Mouse (Mus musculus) embryonic facial prominence, embryonic 15.5 days (tissue): ENCODE results near the gene Ppm1k. TPM values are rescaled to one million over a fixed set of nuclear protein-coding genes. Genes with fewer than 3 reads are reported as not detected.
"Not testable (repeated sequence)": the region's sequence is repeated elsewhere in the genome, so short reads cannot be mapped to it uniquely, and the experiment has no call there.

Experiments used
- ATAC-seq: fragments of 200-750 bp; cut with Nextera tagmentation; 2 replicates; pipeline ENCODE4 v1.8.0; 2017; ENCODE audit warnings: low read depth, moderate TSS enrichment; ENCODE audit not compliant: insufficient number of reproducible peaks, low FRiP score, low TSS enrichment
- H3K27ac ChIP-seq: fragments of 300-500 bp; sonication (generic); replicated peaks from 2 replicates; pipeline ENCODE4 v1.5.1; 2015; ENCODE audit warnings: mild to moderate bottlenecking, inconsistent platforms
- H3K27me3 ChIP-seq: fragments of 300-500 bp; sonication (generic); 2 replicates; pipeline ENCODE4 v1.6.1; 2015; ENCODE audit warnings: inconsistent platforms
- H3K36me3 ChIP-seq: fragments of 300-500 bp; sonication (generic); 2 replicates; pipeline ENCODE4 v1.6.1; 2015; ENCODE audit warnings: mild to moderate bottlenecking, inconsistent platforms
- H3K4me1 ChIP-seq: fragments of 300-500 bp; sonication (generic); 2 replicates; pipeline ENCODE4 v1.6.1; 2015; ENCODE audit warnings: inconsistent platforms
- H3K4me2 ChIP-seq: fragments of 300-500 bp; sonication (generic); replicated peaks from 2 replicates; pipeline ENCODE4 v1.6.1; 2015; ENCODE audit warnings: mild to moderate bottlenecking, inconsistent platforms
- H3K4me3 ChIP-seq: fragments of 300-500 bp; sonication (generic); replicated peaks from 2 replicates; pipeline ENCODE4 v1.5.1; 2015; ENCODE audit warnings: mild to moderate bottlenecking, inconsistent platforms
- H3K9ac ChIP-seq: fragments of 300-500 bp; sonication (generic); 2 replicates; pipeline ENCODE4 v1.6.1; 2015; ENCODE audit warnings: inconsistent platforms
- H3K9me3 ChIP-seq: fragments of 300-500 bp; sonication (generic); replicated peaks from 2 replicates; pipeline ENCODE4 v1.6.1; 2016; ENCODE audit warnings: inconsistent platforms
- WGBS: fragments of 180-500 bp; shearing (Covaris S2); methylation state at CpG from one replicate; pipeline ENCODE4 v1.1.7; 2015; 5-methylcytosine and 5-hydroxymethylcytosine counted together
- polyA plus RNA-seq: library from polyadenylated mRNA; unstranded; fragments of >200 nt; fragmentation: Nextera tagmentation; extraction: Ambion mirVana; gene quantifications from 2 replicates; pipeline ENCODE4 v1.2.1, GENCODE M21; 2015

Gene Ppm1k
- polyA plus RNA-seq, 1 experiment from 2014 or later: 5.0 TPM

- no peak overlapping the region for H3K9ac ChIP-seq
- H3K4me3 ChIP-seq: no peak overlapping the region
- 66% methylated on average over 4 of the region's 4 CpGs for WGBS
- no peaks in the 10 kb centered on the region for H3K27me3 ChIP-seq
- peaks cover 12% of the 10 kb centered on the region; the same call in 1 of the 2 replicates for H3K4me1 ChIP-seq
- no peak overlapping the region for H3K4me2 ChIP-seq
- no peaks in the 10 kb centered on the region for H3K36me3 ChIP-seq
- no peaks in the 10 kb centered on the region for H3K9me3 ChIP-seq
- no peak for ATAC-seq
- no peak overlapping the region for H3K27ac ChIP-seq
Measured at GRCm38 (mm10) chr6:57531011-57531410, 4.3 kb downstream of the Ppm1k start.

DNA sequence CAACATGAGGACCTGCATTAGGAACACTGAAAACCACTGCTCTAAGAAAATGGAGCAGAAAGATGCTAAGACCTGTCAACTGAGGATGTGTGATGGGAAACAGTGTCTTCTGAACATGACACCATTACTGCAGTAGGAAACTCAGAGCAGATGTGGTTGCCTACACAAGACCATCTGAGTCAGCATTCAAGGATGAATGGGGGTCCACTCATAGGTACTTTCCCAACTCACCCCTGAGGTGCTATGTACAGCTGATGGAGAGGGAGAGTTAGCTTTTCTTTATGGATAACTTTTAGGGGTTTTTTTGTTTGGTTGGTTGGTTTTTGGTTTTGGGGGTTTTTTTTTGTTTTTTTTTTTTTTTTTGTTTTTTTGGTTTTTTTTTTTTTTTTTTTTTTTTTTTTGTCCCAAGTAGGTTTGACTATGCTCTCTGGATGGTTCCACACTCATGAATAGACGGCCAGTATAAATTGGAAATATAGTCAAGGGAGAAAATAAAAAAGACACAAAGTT lies 5.9 kb downstream of the Ppm1k start:
- H3K4me1 ChIP-seq: peaks cover 11% of the 10 kb centered on the region; the same call in 1 of the 2 replicates
- no peak overlapping the region for H3K9ac ChIP-seq
- H3K27ac ChIP-seq: no peak overlapping the region
- H3K27me3 ChIP-seq: no peaks in the 10 kb centered on the region
- no peaks in the 10 kb centered on the region for H3K9me3 ChIP-seq
- WGBS: 90% methylated on average over 1 of the region's 1 CpGs
- ATAC-seq: no peak
- H3K36me3 ChIP-seq: no peaks in the 10 kb centered on the region
- H3K4me3 ChIP-seq: no peak overlapping the region
- no peak overlapping the region for H3K4me2 ChIP-seq

GRCm38 (mm10) chr6:57526933-57527332 lies 8.3 kb downstream of the Ppm1k start:
- WGBS: 85% methylated on average over 2 of the region's 2 CpGs
- H3K4me2 ChIP-seq: no peak overlapping the region
- no peaks in the 10 kb centered on the region for H3K27me3 ChIP-seq
- H3K36me3 ChIP-seq: no peaks in the 10 kb centered on the region
- H3K27ac ChIP-seq: no peak overlapping the region
- no peaks in the 10 kb centered on the region for H3K4me1 ChIP-seq
- no peaks in the 10 kb centered on the region for H3K9me3 ChIP-seq
- no peak overlapping the region for H3K9ac ChIP-seq
- no peak overlapping the region for H3K4me3 ChIP-seq
- ATAC-seq: no peak

DNA sequence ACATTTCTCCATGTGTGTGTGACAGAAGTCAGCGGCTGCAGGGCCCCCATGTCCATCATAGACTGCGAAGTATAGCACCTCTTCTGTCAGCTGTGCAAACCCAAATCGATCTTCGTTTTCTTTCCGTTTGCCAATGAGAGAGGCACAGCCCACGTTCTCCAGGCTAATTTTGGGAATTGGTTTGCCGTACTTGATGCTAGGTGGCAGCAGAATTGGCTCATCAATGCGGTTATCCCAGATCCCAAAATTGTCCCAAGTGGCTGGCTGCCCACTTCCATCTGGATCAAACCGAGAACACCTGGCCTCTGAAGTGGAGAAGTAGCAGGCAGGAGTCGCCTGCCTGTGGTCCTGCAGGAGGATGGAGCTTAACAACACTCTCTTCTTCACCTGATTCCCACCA lies 10.5 kb downstream of the Ppm1k start:
- H3K27ac ChIP-seq: no peak overlapping the region
- no peak for ATAC-seq
- no peaks in the 10 kb centered on the region for H3K36me3 ChIP-seq
- H3K27me3 ChIP-seq: no peaks in the 10 kb centered on the region
- no peaks in the 10 kb centered on the region for H3K9me3 ChIP-seq
- H3K9ac ChIP-seq: no peak overlapping the region
- WGBS: 83% methylated on average over 10 of the region's 10 CpGs
- no peaks in the 10 kb centered on the region for H3K4me1 ChIP-seq
- no peak overlapping the region for H3K4me2 ChIP-seq
- no peak overlapping the region for H3K4me3 ChIP-seq

- no peaks in the 10 kb centered on the region for H3K9me3 ChIP-seq
- no peaks in the 10 kb centered on the region for H3K27me3 ChIP-seq
- no peak overlapping the region for H3K4me3 ChIP-seq
- no peak overlapping the region for H3K27ac ChIP-seq
- no peak for ATAC-seq
- no peaks in the 10 kb centered on the region for H3K4me1 ChIP-seq
- no peak overlapping the region for H3K9ac ChIP-seq
- no peak overlapping the region for H3K4me2 ChIP-seq
- WGBS: 85% methylated on average over 10 of the region's 10 CpGs
- H3K36me3 ChIP-seq: no peaks in the 10 kb centered on the region
Measured at GRCm38 (mm10) chr6:57520749-57521652, 14.3 kb downstream of the Ppm1k start.

DNA sequence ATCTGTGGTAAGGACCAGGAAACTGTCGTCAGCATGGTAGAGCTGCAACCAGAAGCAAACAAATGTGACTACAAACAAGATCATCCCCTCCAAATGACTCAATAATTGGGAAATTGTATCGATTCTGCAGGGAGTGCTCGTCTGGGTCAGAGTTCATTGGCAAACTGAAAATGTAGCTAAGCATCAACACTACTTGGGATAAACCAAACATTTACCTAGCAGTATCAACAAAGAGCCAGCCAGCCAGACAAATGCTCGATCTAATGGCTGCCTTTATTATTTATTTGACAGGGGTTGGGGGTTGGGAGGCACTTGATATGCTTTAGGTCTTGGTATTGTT lies 21.3 kb downstream of the Ppm1k start:
- Histone ChIP-seq H3K4me2 (no peak overlapping the region), H3K27ac (no peak overlapping the region), H3K4me3 (no peak overlapping the region), H3K9ac (no peak overlapping the region), H3K4me1 (no peaks in the 10 kb centered on the region), H3K27me3 (no peaks in the 10 kb centered on the region), H3K9me3 (no peaks in the 10 kb centered on the region), H3K36me3 (0 out of 2 replicates have a peak, but pooled peaks cover 12% of the 10 kb centered on the region)
- no peak for ATAC-seq
- 73% methylated on average over 4 of the region's 4 CpGs for WGBS

GRCm38 (mm10) chr6:57513351-57514034 lies 21.8 kb downstream of the Ppm1k start:
- H3K9me3 ChIP-seq: no peaks in the 10 kb centered on the region
- H3K9ac ChIP-seq: no peak overlapping the region
- H3K36me3 ChIP-seq: 0 out of 2 replicates have a peak, but pooled peaks cover 12% of the 10 kb centered on the region
- H3K27me3 ChIP-seq: no peaks in the 10 kb centered on the region
- no peak overlapping the region for H3K4me3 ChIP-seq
- H3K4me1 ChIP-seq: no peaks in the 10 kb centered on the region
- no peak overlapping the region for H3K27ac ChIP-seq
- ATAC-seq: no peak
- 80% methylated on average over 7 of the region's 7 CpGs for WGBS
- no peak overlapping the region for H3K4me2 ChIP-seq

GRCm38 (mm10) chr6:57511899-57512298 lies 23.4 kb downstream of the Ppm1k start:
- no peak overlapping the region for H3K27ac ChIP-seq
- H3K4me3 ChIP-seq: no peak overlapping the region
- no peak overlapping the region for H3K9ac ChIP-seq
- no peaks in the 10 kb centered on the region for H3K9me3 ChIP-seq
- ATAC-seq: no peak
- H3K27me3 ChIP-seq: no peaks in the 10 kb centered on the region
- WGBS: 84% methylated on average over 5 of the region's 5 CpGs
- H3K4me2 ChIP-seq: no peak overlapping the region
- H3K4me1 ChIP-seq: no peaks in the 10 kb centered on the region
- 0 out of 2 replicates have a peak, but pooled peaks cover 12% of the 10 kb centered on the region for H3K36me3 ChIP-seq

GRCm38 (mm10) chr6:57503662-57504379 lies 31.4 kb downstream of the Ppm1k start:
- Histone ChIP-seq H3K4me2 (no peak overlapping the region), H3K4me3 (no peak overlapping the region), H3K27me3 (no peaks in the 10 kb centered on the region), H3K9me3 (no peaks in the 10 kb centered on the region), H3K36me3 (no peaks in the 10 kb centered on the region), H3K27ac (no peak overlapping the region), H3K4me1 (no peaks in the 10 kb centered on the region), H3K9ac (no peak overlapping the region)
- 100% methylated on average over 1 of the region's 3 CpGs for WGBS
- ATAC-seq: no peak

- Histone ChIP-seq H3K9me3 (no peaks in the 10 kb centered on the region), H3K4me3 (no peak overlapping the region), H3K4me1 (no peaks in the 10 kb centered on the region), H3K27ac (no peak overlapping the region), H3K36me3 (no peaks in the 10 kb centered on the region), H3K4me2 (no peak overlapping the region), H3K27me3 (no peaks in the 10 kb centered on the region), H3K9ac (no peak overlapping the region)
- WGBS: 81% methylated on average over 2 of the region's 2 CpGs
- no peak for ATAC-seq
Measured at GRCm38 (mm10) chr6:57499209-57499608, 36.1 kb downstream of the Ppm1k start.

- not testable (repeated sequence) for H3K4me2 ChIP-seq, H3K27ac ChIP-seq, H3K27me3 ChIP-seq, ATAC-seq, H3K9me3 ChIP-seq, H3K4me3 ChIP-seq, H3K9ac ChIP-seq, H3K4me1 ChIP-seq, H3K36me3 ChIP-seq
- 16% methylated on average over 3 of the region's 3 CpGs for WGBS
Measured at GRCm38 (mm10) chr6:57468161-57468560, 67.1 kb downstream of the Ppm1k start.
